Mouse (Mus musculus) hindlimb bud, embryonic 11.5 days (tissue): ENCODE results near the gene Adamtsl1.

Experiments
- DNase-seq: peaks from one replicate; pipeline ENCODE4 v3.0.0-alpha.2; 2012; ENCODE audit warnings: low read depth, low spot score; ENCODE audit errors: extremely low spot score

Adamtsl1 gene

DNA sequence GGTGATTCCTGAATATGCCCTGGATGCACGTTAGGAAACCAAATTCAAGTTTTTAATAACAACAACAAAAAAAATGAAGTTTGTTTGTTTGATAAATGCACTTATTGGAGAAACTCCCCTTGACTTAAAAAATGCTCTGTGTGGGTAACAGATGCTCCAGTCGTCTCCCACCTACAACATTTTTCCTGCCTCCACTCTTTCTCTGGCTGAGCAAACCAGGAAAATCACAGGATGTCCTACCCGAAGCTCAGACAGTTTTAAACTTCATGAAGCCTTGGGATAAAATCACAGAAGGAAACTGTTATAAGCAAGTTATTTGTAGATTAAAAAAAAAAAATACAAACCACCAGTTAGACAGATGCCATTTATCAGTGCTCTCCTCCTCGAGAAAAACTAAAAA lies 788.1 kb downstream of the Adamtsl1 start:
- no peak for DNase-seq

DNA sequence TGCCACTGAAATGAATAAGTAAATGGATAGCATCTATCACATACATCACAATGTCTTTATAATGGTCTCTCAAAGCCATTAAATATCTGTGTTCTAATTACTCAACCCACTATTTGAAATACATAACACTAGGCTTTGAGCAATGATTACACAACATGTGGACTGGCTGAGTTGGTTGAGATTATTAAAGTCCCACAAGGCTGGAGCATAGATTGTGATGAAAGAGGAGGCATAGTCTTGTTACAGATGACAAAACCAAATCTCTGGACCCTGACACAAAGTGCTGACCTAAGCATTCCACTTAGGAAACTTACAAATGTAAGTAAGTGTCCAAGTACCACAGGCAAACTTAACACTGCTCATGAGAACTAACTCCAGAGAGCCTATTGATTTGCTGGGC lies 792.8 kb downstream of the Adamtsl1 start:
- DNase-seq: no peak

DNA sequence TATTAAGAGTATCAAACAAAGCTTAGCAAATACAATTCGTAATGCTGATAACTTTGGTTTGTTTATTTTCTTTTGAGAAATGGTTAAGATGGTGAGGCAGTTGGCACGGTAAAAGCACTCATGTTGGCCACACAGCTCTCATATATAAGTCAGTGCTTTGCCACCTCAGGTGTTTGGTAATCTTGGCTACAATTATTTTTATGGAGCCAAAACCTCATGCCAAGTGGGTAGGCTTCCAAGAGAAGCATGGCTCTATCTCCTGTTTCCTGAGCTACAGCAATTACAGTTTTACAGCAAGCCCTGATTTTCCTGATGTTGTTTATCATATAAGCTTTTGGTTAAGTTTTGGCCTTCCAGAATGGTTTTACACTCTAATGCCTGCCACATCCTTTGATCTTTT lies 795.2 kb downstream of the Adamtsl1 start:
- DNase-seq: no peak

DNA sequence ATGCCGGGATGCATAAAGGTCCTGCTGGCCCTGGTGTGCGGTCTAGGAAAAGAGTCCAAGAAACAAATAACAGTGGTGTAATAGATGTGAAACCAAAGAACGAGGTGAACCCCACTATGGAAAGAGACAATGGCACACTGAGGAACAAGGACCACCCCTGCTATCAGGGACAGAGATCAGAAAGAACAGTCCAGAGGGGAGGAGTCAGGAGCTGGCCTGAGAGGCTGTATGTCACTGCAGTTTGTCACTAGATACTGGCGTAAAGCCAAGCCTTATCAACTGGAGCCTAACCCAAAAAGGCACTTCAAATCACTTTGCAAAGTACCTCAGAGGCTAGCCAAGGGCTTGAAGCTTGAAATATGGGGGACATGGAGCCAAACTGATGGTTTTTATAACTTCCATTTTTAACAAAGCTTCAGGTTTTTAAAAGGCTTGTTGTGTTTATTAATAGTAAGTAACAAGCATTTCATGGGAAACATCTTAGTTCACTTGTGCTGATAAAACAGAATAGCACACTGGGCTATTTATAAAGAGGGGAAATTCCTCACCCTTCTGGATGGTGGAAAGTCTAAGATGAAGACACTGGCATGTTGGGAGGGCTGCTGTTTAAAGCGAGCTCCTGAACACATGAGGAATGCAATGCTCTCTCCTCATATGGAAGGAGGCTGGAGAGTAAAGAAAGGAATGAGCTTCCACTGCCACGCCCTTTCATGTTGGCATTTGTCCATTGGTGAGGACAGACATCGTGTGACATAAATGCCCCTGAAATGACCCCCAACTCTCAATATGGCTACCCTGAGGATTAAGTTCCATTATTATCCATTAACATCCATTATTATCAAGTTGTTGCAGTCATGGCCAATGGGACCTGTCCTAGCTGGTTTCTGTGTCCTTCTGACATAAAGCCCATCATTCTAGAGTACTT lies 797.1 kb downstream of the Adamtsl1 start:
- DNase-seq: no peak

DNA sequence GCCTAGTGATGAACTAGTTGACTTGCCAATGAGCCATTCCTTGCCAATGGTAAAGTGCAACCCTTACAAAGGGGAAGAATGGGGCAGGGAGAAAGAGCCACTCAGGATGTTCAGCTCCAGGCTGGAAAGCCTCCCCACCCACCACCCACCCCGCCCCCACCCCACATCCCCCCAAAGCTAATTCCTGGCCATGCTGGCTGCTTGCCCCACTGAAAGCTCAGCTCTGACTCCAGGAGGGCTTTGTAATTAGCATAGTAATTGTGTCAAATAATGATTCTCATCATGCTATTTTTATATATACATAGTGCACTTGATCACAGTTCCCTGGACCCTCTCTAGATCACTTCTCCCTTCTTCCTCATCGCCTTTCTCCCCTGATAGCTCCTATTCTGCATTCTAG lies 798.4 kb downstream of the Adamtsl1 start:
- no peak for DNase-seq

DNA sequence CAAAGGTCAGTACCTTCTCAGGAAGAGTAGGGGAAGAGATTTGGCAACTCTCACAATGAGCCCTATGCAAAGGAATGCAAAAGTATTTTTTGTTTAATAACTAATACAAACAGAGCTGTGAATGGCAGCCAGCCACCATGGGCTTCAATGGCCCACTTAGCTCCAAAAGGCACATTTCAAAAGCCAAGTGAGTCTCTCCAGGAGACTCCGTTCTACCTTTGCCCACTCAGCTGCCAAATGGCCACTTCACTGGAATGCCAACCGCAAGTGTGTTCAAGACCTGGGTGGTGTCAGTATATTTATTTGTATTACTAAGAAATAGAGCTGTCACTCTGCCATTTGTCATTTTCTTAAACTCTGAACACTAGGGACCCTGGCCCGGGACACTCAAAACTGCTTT lies 800.5 kb downstream of the Adamtsl1 start:
- no peak for DNase-seq

DNA sequence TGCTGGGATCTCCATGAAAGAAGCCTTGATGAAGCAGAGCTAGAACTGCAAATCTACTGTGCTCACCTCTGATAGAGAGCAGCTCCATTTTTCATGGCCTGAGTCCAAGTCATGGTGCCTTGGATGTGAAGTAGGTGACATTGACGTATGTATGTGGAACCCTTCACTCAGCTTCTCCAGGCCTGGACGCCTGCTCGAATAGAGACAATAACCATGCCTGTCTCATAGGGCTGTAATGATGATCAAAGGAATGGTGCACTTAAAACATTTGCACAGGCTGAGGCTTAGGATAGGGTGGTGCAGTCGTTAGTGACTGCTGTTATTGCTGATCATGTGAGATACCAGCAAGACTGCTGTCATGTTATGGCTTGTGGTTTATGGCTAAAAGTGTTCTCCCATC lies 801.1 kb downstream of the Adamtsl1 start:
- no peak for DNase-seq

DNA sequence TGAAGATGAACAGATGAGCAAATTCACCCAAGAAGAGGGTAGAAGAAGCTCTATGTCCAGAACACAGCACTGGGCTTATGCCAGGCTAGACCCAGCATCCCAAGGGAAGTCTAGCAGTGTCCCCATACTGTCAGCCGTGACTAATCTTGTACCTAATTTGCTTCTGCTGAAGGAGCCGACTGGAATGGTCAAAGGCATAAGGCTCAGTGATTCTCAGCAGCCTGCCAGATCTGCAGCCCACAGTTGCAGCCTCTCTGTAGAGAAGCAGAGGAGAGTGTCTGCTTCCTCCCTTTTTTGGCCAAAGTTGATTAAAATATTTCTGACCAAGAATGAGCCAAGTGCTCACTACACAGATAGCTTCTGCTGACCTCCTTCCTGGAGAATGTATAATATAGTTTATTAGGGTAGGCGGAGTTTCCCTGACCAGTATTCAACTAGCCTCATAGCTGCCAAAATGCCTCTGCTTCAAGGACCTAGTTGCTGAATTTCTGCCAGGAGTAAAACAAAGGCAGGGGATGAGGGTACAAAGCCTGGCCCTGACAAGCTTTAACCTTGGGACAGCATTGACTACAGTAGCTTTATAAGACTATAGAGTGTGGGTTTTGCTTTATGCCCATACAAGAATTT lies 804.1 kb downstream of the Adamtsl1 start:
- DNase-seq: no peak

DNA sequence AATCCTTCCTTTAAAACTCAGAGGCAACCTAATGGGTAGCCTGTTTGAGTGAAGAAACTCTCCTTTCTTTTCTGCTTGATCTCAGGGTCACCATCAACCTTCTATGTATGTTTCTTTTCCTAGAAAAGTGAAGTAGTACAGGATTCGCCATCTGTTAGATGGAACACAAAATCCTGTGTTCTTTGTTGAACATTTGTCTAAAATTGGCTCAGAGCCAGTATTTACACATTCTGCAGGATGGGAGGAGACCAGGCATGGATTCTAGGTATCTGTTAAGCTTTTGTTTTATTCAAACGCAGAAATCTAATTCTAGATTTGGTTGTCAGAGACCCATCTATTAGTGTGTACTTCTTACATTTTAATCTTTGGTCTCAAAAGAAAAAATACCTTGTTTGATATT lies 811.4 kb downstream of the Adamtsl1 start:
- no peak for DNase-seq

DNA sequence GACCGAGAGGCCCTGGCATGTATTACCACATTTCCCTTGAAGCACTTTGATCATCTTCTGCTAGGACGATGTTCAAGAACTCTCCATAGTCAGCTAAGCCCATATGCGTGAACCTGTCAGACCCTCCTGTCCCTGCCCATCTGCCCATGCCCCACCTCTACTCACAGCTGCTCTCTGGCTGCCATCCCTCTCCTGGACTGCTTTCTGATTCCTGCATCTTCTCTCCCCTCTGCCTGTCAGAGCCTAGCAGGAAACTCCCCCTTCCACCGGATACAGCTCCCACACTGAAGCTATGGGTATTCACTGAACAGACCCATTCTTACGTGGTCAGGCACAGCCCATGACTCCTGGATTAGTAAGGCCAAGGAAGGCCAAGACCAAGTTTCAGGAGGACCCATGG lies 812.0 kb downstream of the Adamtsl1 start:
- DNase-seq: no peak

DNA sequence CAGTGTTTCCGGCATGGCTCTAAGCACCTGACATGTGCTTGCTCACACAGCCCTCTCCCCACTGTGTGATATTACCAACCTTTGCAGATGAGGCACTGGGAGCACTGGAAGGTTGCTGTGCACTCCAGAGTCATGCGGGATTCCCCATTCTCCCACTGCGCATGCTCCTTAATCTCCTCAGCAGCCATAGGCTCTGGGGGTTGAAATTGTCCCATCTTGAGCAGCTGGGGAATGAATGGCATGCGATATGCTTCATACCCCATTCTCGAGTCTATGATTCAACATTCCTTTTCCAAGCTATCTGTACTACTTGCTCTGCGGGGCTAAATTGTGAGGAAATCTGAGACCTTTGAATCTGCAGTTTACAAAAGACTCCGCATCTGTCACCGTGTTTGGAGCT lies 812.7 kb downstream of the Adamtsl1 start:
- no peak for DNase-seq

DNA sequence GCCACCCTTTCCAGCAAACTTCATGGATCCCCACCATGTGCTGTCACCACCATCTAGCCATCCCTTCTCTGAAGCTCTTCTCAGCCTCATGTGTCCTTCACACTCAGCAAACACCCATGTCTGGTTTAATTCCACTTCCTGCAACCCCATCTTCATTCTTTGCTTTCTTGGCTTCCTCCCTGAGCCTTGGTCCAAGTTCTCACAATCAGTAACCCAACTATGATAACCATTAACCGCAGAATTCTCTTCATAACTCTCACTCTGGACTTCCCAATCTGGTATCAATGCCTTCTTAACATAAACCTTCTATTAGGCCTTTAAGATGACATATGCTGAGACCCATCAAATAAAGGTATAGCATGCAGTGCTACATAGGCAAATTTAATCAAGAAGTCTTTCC lies 815.5 kb downstream of the Adamtsl1 start:
- no peak for DNase-seq

DNA sequence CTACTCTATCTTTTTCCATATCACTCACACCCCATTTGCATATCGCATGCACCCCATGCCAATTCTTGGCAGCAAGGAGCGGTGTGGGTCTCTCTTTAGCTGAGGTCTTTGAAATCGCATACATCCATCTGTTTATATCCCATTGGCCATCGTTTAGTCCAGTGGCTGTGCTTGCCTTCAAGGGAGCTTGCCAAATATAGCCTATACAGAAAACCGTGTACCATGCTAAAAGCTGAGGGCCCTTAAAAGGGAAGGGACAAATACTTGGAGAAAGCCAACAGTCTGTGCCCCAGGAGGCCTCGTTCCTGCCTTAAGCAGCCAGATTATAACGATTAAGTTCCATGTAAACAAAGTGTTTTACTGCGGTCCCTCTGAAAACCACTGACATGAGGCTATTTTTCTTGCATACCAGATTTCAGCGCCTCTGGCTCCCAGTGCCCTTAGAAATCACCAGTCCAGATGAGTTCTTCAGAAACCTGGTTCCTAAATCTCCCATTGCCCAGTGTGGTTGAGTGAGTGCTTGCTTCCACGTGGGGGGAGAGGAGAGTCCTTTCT lies 822.0 kb downstream of the Adamtsl1 start:
- DNase-seq: no peak

DNA sequence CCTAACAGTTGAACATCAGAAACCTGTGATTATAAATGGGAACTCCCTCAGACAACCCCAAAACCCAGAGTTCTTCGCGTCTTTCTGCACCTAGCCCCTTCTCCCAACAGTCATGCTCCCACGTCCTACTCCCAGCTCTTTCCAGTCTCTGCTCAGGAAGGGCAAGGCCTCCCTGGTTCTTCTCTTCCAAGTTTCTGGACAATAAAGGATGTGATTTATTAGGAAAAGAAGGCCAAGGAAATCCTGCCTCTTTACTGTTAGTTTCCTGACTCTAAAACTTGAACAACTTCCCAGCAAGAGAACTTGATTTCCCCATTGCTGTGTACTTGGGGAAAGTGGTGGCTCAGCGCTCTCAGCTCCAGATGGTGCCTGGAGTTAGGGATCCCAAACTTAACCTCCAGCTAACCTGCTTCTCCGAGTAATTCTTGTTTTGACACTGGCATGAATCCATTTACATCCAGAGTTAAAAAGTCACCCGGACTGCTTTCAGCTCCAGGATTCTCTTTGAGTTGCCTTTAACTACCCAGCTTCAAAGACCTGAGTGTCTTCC lies 823.3 kb downstream of the Adamtsl1 start:
- no peak for DNase-seq

DNA sequence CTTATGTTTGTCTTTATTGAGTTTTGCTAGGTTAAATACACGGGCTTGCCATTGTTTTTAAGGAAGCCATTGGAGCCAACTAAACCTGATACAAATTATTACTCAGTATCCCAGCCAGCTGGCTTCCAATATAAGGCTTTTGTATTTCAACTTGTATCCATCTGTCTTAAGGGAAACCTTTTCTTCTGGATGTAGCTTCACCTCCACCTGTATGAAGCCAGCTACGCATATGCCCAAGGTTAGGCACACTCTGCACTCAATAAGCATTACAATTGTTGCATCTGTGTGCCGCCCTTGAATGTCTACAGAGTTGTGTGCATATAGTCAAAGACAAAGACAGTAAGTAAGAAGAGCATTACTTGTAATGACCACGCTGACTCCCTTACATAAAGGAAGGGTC lies 835.4 kb downstream of the Adamtsl1 start:
- no peak for DNase-seq

DNA sequence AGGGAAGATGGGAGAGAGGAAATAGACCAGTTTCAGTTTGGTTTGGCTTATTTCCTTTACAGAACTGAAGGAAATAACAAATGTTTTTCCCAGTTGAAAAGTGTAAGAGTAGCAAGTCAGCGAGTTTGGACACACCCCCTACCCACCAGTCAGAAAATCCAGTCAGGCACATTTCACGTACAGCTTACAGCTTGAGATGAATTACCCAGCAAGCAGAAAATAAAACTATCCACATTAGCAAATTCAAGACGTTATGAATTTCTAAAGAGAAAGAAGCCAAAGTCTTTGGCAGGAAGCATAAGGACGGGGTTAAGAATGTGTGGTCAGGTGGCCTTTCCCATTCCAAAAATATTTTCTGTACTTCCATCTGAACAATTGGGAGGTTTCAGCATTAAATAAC lies 838.1 kb downstream of the Adamtsl1 start:
- no peak for DNase-seq

DNA sequence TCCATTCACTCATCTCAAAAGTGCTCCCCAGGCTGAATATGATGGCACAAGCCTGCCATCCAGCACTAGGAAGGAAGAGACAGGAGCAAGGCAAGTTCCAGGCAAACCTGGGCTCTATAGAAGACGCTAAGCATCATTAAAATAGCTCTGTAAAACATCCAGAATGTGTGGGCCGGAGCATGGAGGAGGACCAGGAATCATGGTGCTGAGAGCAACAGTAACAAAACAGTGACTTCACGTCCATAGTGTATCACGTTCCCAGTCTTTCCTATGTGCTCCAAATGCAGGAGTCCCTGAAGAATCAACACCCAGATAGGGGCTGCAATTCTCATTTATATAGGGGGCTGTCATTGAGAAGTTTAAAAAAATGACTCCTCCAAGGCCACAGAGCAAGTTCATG lies 839.6 kb downstream of the Adamtsl1 start:
- DNase-seq: no peak

DNA sequence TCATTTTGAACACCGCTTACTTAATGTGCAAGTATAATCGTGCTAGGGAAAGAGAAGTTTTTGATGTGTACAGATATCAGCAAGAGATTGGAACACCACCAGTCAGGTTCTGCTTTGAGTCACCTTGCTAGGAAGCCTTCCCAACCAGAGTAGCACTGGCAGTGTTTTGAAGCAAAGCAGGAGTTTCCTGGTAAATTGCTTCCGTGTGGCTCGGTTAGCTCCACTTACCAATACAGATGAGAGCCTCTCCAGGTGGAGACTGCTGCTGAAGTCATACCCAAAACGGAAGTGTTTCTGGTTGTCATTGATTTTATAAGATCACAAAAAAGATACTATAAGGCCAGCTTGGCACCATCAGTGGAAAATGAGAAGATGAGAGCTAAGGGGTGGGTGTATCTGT lies 845.4 kb downstream of the Adamtsl1 start:
- DNase-seq: no peak

DNA sequence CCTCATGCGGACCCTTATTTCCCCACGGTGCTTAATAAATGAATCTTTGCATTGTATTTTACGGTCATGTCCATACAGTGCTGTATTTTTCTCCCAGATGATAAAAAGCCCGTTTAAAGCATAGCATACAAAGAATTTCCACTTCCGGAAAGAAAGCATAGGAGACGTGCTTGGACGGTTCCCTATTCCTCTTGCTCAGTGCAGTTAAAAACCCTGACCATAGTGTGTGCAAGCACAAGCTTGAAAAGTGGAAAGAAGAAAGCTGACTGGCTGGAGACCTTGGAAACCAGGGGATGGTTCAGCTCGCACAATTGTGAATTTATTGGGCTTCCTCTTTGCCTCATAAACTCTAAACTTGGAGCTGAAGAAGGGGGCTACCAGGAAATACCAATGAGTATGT lies 855.1 kb downstream of the Adamtsl1 start:
- DNase-seq: no peak

DNA sequence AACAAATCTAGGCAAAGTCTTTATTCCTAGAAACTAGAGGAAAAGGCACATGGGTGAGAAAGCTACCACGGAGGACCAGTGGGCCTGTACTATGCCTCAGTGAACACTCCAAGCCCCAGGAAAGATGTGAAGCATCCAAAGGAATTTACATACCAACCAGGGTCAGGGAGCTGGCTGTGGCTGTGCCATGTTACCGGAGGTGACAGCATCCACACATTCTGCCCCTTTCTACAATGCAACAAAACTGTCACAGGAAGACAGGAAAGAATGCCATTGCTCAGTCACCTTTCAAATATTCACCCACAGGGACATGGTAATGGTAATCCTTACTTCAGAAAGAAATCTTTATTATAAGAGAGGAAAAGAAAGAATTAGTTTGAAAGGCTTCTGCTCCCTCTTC lies 859.2 kb downstream of the Adamtsl1 start:
- no peak for DNase-seq

DNA sequence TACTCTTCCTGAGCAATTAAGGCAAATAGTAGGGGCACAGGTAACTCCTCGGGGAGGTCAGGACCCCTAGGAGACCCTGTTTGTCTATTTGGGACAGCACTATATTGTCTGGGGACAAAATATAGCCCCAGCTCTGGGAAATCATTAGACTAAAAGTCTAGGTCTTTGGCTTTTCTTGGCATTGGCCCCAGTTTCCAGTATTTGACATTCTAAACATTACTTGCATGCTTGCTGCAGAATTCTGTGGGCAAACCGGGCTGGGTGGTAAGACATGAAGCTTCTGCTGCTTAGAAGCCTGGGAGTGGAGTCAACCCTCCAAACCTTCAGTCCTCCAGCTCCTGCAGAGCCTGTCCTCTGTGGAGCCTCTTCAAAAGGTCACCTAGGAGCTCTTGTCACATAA lies 869.2 kb downstream of the Adamtsl1 start:
- DNase-seq: no peak

DNA sequence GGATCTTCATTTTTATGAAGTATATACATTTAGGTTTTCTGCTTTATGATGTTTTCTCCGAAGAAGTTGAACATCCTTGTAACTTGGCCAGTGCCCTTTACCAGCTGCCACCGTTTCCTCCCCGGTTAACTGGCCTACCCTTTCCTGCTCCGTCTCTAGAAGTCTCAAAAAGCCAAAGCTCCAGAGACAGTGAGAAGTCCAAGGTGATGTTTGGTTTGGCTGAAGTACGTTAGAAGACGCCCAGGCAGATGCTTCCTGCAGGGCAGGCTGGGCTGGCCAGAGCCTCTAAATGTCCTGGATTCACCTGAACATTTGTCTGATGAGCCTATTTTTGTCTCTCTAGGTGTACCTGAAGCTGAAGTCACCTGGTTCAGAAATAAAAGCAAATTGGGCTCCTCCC lies 871.1 kb downstream of the Adamtsl1 start:
- no peak for DNase-seq
